ENCODE assay signal across 8 mouse cellular contexts in genomic region chr9:32538124-32538523, GRCm38 (mm10). TPM values are rescaled to one million over a fixed set of nuclear protein-coding genes. Genes with fewer than 3 reads are reported as not detected.
DNase-seq lines count a peak whose midpoint lies in the region; ATAC-seq and TF ChIP-seq lines count a peak whose summit lies in the region.

No protein-coding gene starts in this region.

- H3K36me3 ChIP-seq in heart, embryonic 11.5 days (ENCODE audit: control insufficient read depth, insufficient read depth, low read length), result no peaks in the 10 kb centered on the region
- H3K36me3 ChIP-seq in lung, embryonic 14.5 days (ENCODE audit: insufficient read depth), result no peaks in the 10 kb centered on the region
- no peaks in the 10 kb centered on the region for H3K36me3 ChIP-seq in embryonic facial prominence, embryonic 12.5 days

- no peak for DNase-seq in heart, adult 8-10 months (ENCODE audit: low spot score)
- no peak for DNase-seq in lung, embryonic 14.5 days
- no peak for DNase-seq in lung, postnatal 10 days
- DNase-seq in naive thymus-derived CD4-positive, alpha-beta T cell, adult 2 months (ENCODE audit: low read depth), result peak; percentile 82
- DNase-seq in retina, embryonic 14.5 days (ENCODE audit: low spot score), result no peak
- DNase-seq in urinary bladder, postnatal 4 days (ENCODE audit: low spot score in 2 of 2), result no peak

- no peak for ATAC-seq in heart, embryonic 11.5 days (replicated peaks; ENCODE audit: insufficient number of reproducible peaks, low FRiP score, low TSS enrichment)
- no peak for ATAC-seq in lung, embryonic 14.5 days (ENCODE audit: insufficient read depth)
- ATAC-seq in embryonic facial prominence, embryonic 12.5 days (ENCODE audit: insufficient number of reproducible peaks, insufficient read depth, low FRiP score, low TSS enrichment), result no peak

- H3K9ac ChIP-seq in heart, embryonic 11.5 days (ENCODE audit: low read depth, low read length), result no peak overlapping the region
- no peak overlapping the region for H3K9ac ChIP-seq in lung, embryonic 14.5 days
- no peak overlapping the region for H3K9ac ChIP-seq in embryonic facial prominence, embryonic 12.5 days

- TF ChIP-seq CTCF in lung, embryonic 14.5 days (IDR thresholded peaks at IDR 0.05; ENCODE audit: low read depth), result no peak

- WGBS in heart, embryonic 11.5 days (ENCODE audit: insufficient replicate concordance), result 74% methylated on average over 5 of the region's 5 CpGs
- WGBS in lung, embryonic 14.5 days, result 76% methylated on average over 5 of the region's 5 CpGs
- 82% methylated on average over 5 of the region's 5 CpGs for WGBS in embryonic facial prominence, embryonic 12.5 days

- H3K9me3 ChIP-seq in heart, embryonic 11.5 days (replicated peaks; ENCODE audit: control insufficient read depth, low read length), result no peaks in the 10 kb centered on the region
- no peaks in the 10 kb centered on the region for H3K9me3 ChIP-seq in lung, embryonic 14.5 days (ENCODE audit: low read depth, low read length)
- no peaks in the 10 kb centered on the region for H3K9me3 ChIP-seq in embryonic facial prominence, embryonic 12.5 days

- no peak overlapping the region for H3K4me3 ChIP-seq in heart, embryonic 11.5 days (ENCODE audit: low read depth, low read length)
- peak overlapping the region; percentile 78; the same call in 1 of the 2 replicates for H3K4me3 ChIP-seq in lung, embryonic 14.5 days (ENCODE audit: low read depth, low read length)
- H3K4me3 ChIP-seq in embryonic facial prominence, embryonic 12.5 days, result 0 out of 2 replicates have a peak overlapping the region, but pooled peaks have one; percentile 74

- peaks cover 10% of the 10 kb centered on the region; the same call in 1 of the 2 replicates for H3K4me1 ChIP-seq in heart, embryonic 11.5 days (ENCODE audit: control insufficient read depth, insufficient read depth, low read length)
- H3K4me1 ChIP-seq in lung, embryonic 14.5 days (ENCODE audit: insufficient read depth), result peaks cover 10% of the 10 kb centered on the region
- peaks cover 35% of the 10 kb centered on the region for H3K4me1 ChIP-seq in embryonic facial prominence, embryonic 12.5 days

- peaks cover 12% of the 10 kb centered on the region; the same call in 1 of the 2 replicates for H3K27me3 ChIP-seq in heart, embryonic 11.5 days (ENCODE audit: control insufficient read depth, insufficient read depth, low read length)
- H3K27me3 ChIP-seq in lung, embryonic 14.5 days (ENCODE audit: insufficient read depth, low read length), result peaks cover 18% of the 10 kb centered on the region
- peaks cover 3% of the 10 kb centered on the region; the same call in 1 of the 2 replicates for H3K27me3 ChIP-seq in embryonic facial prominence, embryonic 12.5 days

- H3K4me2 ChIP-seq in heart, embryonic 11.5 days, result peak overlapping the region; percentile 79; the same call in 1 of the 2 replicates
- H3K4me2 ChIP-seq in lung, embryonic 14.5 days, result peak overlapping the region; percentile 97
- peak overlapping the region; percentile 75 for H3K4me2 ChIP-seq in embryonic facial prominence, embryonic 12.5 days (replicated peaks)

- no peak overlapping the region for H3K27ac ChIP-seq in heart, embryonic 11.5 days (ENCODE audit: low read depth, low read length)
- no peak overlapping the region for H3K27ac ChIP-seq in lung, embryonic 14.5 days (ENCODE audit: low read depth)
- H3K27ac ChIP-seq in embryonic facial prominence, embryonic 12.5 days, result no peak overlapping the region

RNA-seq across cellular contexts. Expression of gene Fli1, which starts 4.5 kb away (rescaled TPM):
- polyA plus RNA-seq in heart, embryonic 11.5 days (2014; fragmentation: Nextera tagmentation; extraction: Ambion mirVana), result 17.1 and 18.7 TPM in 2 replicates
- 10 to 100 TPM; 18.5 to 30.7 (median 20.8) TPM for total RNA-seq in heart, adult 8-10 months (2022)
- polyA plus RNA-seq in lung, embryonic 14.5 days (2014; fragmentation: Nextera tagmentation; extraction: Ambion mirVana), result 35.7 and 37.8 TPM in 2 replicates
- polyA plus RNA-seq in embryonic facial prominence, embryonic 12.5 days (2016; fragmentation: Nextera tagmentation; extraction: Ambion mirVana), result 39.2 and 40.9 TPM in 2 replicates
